Mouse (Mus musculus): ENCODE measurements at regions not wholly inside any gene's neighbourhood (a gene's known extent, or its start where the extent isn't known, plus 50 kb on each side); places are given as distances from the start of the nearest gene placed in this dataset.
"Not testable (repeated sequence)": the region's sequence is repeated elsewhere in the genome, so short reads cannot be mapped to it uniquely, and the experiment has no call there.

- no peak for ATAC-seq (replicated peaks; ENCODE audit: low FRiP score)
- Histone ChIP-seq H3K36me3 (ENCODE audit: control insufficient read depth, insufficient read depth, low read length) (no peaks in the 10 kb centered on the region), H3K4me2 (no peak overlapping the region), H3K9me3 (ENCODE audit: control insufficient read depth, low read length) (peaks cover 6% of the 10 kb centered on the region; the same call in 1 of the 2 replicates), H3K27ac (ENCODE audit: low read depth, low read length) (no peak overlapping the region), H3K27me3 (replicated peaks; ENCODE audit: control insufficient read depth, insufficient read depth, low read length) (no peaks in the 10 kb centered on the region), H3K4me3 (ENCODE audit: low read depth, low read length) (no peak overlapping the region), H3K9ac (ENCODE audit: low read depth, low read length) (no peak overlapping the region), H3K4me1 (replicated peaks; ENCODE audit: control insufficient read depth, insufficient read depth, low read length) (no peaks in the 10 kb centered on the region)
- WGBS: 84% methylated on average over 6 of the region's 6 CpGs
- DNase-seq (ENCODE audit: low spot score): no peak
Observed at GRCm38 (mm10) chr12:113974271-113974670, 430.6 kb downstream of the Adam6a start.

- peak; percentile 32 for DNase-seq (ENCODE audit: low spot score)
Observed at GRCm38 (mm10) chr12:113981613-113982012, 437.9 kb downstream of the Adam6a start.

GRCm38 (mm10) chr12:113987233-113987990 lies 443.7 kb downstream of the Adam6a start:
- Histone ChIP-seq H3K36me3 (ENCODE audit: control insufficient read depth, insufficient read depth, low read length) (no peaks in the 10 kb centered on the region), H3K9me3 (ENCODE audit: control insufficient read depth, low read length) (no peaks in the 10 kb centered on the region), H3K4me2 (no peak overlapping the region), H3K4me1 (replicated peaks; ENCODE audit: control insufficient read depth, insufficient read depth, low read length) (no peaks in the 10 kb centered on the region), H3K27me3 (replicated peaks; ENCODE audit: control insufficient read depth, insufficient read depth, low read length) (no peaks in the 10 kb centered on the region), H3K9ac (ENCODE audit: low read depth, low read length) (no peak overlapping the region), H3K27ac (ENCODE audit: low read depth, low read length) (no peak overlapping the region), H3K4me3 (ENCODE audit: low read depth, low read length) (no peak overlapping the region)
- ATAC-seq (replicated peaks; ENCODE audit: low FRiP score) (no peak; the same call in 1 of the 2 replicates), DNase-seq (ENCODE audit: low spot score) (no peak)
- WGBS: 67% methylated on average over 5 of the region's 5 CpGs

More at GRCm38 (mm10) chr12:113981613-113982012, 437.9 kb downstream of the Adam6a start:
- not testable (repeated sequence) for H3K9me3 ChIP-seq (ENCODE audit: control insufficient read depth, low read length); H3K4me3 ChIP-seq (ENCODE audit: low read depth, low read length); H3K36me3 ChIP-seq (ENCODE audit: control insufficient read depth, insufficient read depth, low read length); H3K4me2 ChIP-seq; H3K9ac ChIP-seq (ENCODE audit: low read depth, low read length); H3K27ac ChIP-seq (ENCODE audit: low read depth, low read length); H3K27me3 ChIP-seq (replicated peaks; ENCODE audit: control insufficient read depth, insufficient read depth, low read length); H3K4me1 ChIP-seq (replicated peaks; ENCODE audit: control insufficient read depth, insufficient read depth, low read length)
- peak; percentile 68; the same call in 1 of the 2 replicates for ATAC-seq (replicated peaks; ENCODE audit: low FRiP score)
- 32% methylated on average over 10 of the region's 10 CpGs for WGBS

GRCm38 (mm10) chr12:113992425-113992824 lies 448.7 kb downstream of the Adam6a start:
- 80% methylated on average over 2 of the region's 2 CpGs for WGBS
- no peak overlapping the region for H3K4me2 ChIP-seq
- no peak for ATAC-seq (replicated peaks; ENCODE audit: low FRiP score)

GRCm38 (mm10) chr12:113994284-113994683 lies 450.6 kb downstream of the Adam6a start:
- 44% methylated on average over 3 of the region's 3 CpGs for WGBS
- not testable (repeated sequence) for H3K9ac ChIP-seq (ENCODE audit: low read depth, low read length); H3K27me3 ChIP-seq (replicated peaks; ENCODE audit: control insufficient read depth, insufficient read depth, low read length); H3K4me2 ChIP-seq; DNase-seq (ENCODE audit: low spot score); H3K4me1 ChIP-seq (replicated peaks; ENCODE audit: control insufficient read depth, insufficient read depth, low read length); H3K36me3 ChIP-seq (ENCODE audit: control insufficient read depth, insufficient read depth, low read length); H3K27ac ChIP-seq (ENCODE audit: low read depth, low read length); H3K9me3 ChIP-seq (ENCODE audit: control insufficient read depth, low read length); H3K4me3 ChIP-seq (ENCODE audit: low read depth, low read length); ATAC-seq (replicated peaks; ENCODE audit: low FRiP score)

More at GRCm38 (mm10) chr12:113992425-113992824, 448.7 kb downstream of the Adam6a start:
- no peak for DNase-seq (ENCODE audit: low spot score)
- Histone ChIP-seq H3K4me3 (ENCODE audit: low read depth, low read length) (no peak overlapping the region), H3K27me3 (replicated peaks; ENCODE audit: control insufficient read depth, insufficient read depth, low read length) (no peaks in the 10 kb centered on the region), H3K27ac (ENCODE audit: low read depth, low read length) (no peak overlapping the region), H3K4me1 (replicated peaks; ENCODE audit: control insufficient read depth, insufficient read depth, low read length) (no peaks in the 10 kb centered on the region), H3K9ac (ENCODE audit: low read depth, low read length) (no peak overlapping the region), H3K36me3 (ENCODE audit: control insufficient read depth, insufficient read depth, low read length) (no peaks in the 10 kb centered on the region), H3K9me3 (ENCODE audit: control insufficient read depth, low read length) (no peaks in the 10 kb centered on the region)

- not testable (repeated sequence) for H3K9ac ChIP-seq (ENCODE audit: low read depth, low read length); H3K4me3 ChIP-seq (ENCODE audit: low read depth, low read length); H3K27ac ChIP-seq (ENCODE audit: low read depth, low read length); H3K27me3 ChIP-seq (replicated peaks; ENCODE audit: control insufficient read depth, insufficient read depth, low read length); H3K9me3 ChIP-seq (ENCODE audit: control insufficient read depth, low read length); ATAC-seq (replicated peaks; ENCODE audit: low FRiP score); DNase-seq (ENCODE audit: low spot score); H3K4me1 ChIP-seq (replicated peaks; ENCODE audit: control insufficient read depth, insufficient read depth, low read length); H3K36me3 ChIP-seq (ENCODE audit: control insufficient read depth, insufficient read depth, low read length); H3K4me2 ChIP-seq
Observed at GRCm38 (mm10) chr12:114008491-114008890, 464.8 kb downstream of the Adam6a start.

- Histone ChIP-seq H3K27ac (ENCODE audit: low read depth, low read length) (no peak overlapping the region), H3K4me2 (no peak overlapping the region), H3K9ac (ENCODE audit: low read depth, low read length) (no peak overlapping the region), H3K27me3 (replicated peaks; ENCODE audit: control insufficient read depth, insufficient read depth, low read length) (no peaks in the 10 kb centered on the region), H3K4me1 (replicated peaks; ENCODE audit: control insufficient read depth, insufficient read depth, low read length) (no peaks in the 10 kb centered on the region), H3K9me3 (ENCODE audit: control insufficient read depth, low read length) (no peaks in the 10 kb centered on the region), H3K36me3 (ENCODE audit: control insufficient read depth, insufficient read depth, low read length) (no peaks in the 10 kb centered on the region), H3K4me3 (ENCODE audit: low read depth, low read length) (no peak overlapping the region)
- DNase-seq (ENCODE audit: low spot score) (no peak), ATAC-seq (replicated peaks; ENCODE audit: low FRiP score) (no peak)
- 57% methylated on average over 2 of the region's 2 CpGs for WGBS
Observed at GRCm38 (mm10) chr12:114009391-114009790, 465.7 kb downstream of the Adam6a start.

- not testable (repeated sequence) for H3K27ac ChIP-seq (ENCODE audit: low read depth, low read length); H3K4me2 ChIP-seq; H3K27me3 ChIP-seq (replicated peaks; ENCODE audit: control insufficient read depth, insufficient read depth, low read length); H3K4me1 ChIP-seq (replicated peaks; ENCODE audit: control insufficient read depth, insufficient read depth, low read length); H3K4me3 ChIP-seq (ENCODE audit: low read depth, low read length); H3K36me3 ChIP-seq (ENCODE audit: control insufficient read depth, insufficient read depth, low read length); ATAC-seq (replicated peaks; ENCODE audit: low FRiP score); H3K9me3 ChIP-seq (ENCODE audit: control insufficient read depth, low read length); H3K9ac ChIP-seq (ENCODE audit: low read depth, low read length); DNase-seq (ENCODE audit: low spot score)
- WGBS: 17% methylated on average over 4 of the region's 4 CpGs
Observed at GRCm38 (mm10) chr12:114012860-114013259, 469.2 kb downstream of the Adam6a start.

GRCm38 (mm10) chr12:114037011-114037410 lies 493.3 kb downstream of the Adam6a start:
- not testable (repeated sequence) for H3K4me1 ChIP-seq (replicated peaks; ENCODE audit: control insufficient read depth, insufficient read depth, low read length)

More at GRCm38 (mm10) chr12:114037011-114037410, 493.3 kb downstream of the Adam6a start:
- not testable (repeated sequence) for H3K27ac ChIP-seq (ENCODE audit: low read depth, low read length); H3K36me3 ChIP-seq (ENCODE audit: control insufficient read depth, insufficient read depth, low read length); DNase-seq (ENCODE audit: low spot score); ATAC-seq (replicated peaks; ENCODE audit: low FRiP score); H3K4me2 ChIP-seq; H3K9ac ChIP-seq (ENCODE audit: low read depth, low read length); H3K4me3 ChIP-seq (ENCODE audit: low read depth, low read length); H3K27me3 ChIP-seq (replicated peaks; ENCODE audit: control insufficient read depth, insufficient read depth, low read length); H3K9me3 ChIP-seq (ENCODE audit: control insufficient read depth, low read length)
- WGBS: 73% methylated on average over 2 of the region's 2 CpGs

Measured in liver, embryonic 11.5 days (tissue).